Mouse (Mus musculus): ENCODE results near the gene Fgfr2.

GRCm38 (mm10) chr7:132416866-132417265 lies 706.3 kb downstream of the Fgfr2 start:
- no peak for TF ChIP-seq POLR2A (IDR thresholded peaks at IDR 0.05; ENCODE audit: borderline replicate concordance, extremely low read depth, insufficient read depth, insufficient read length, poor library complexity, severe bottlenecking)
- TF ChIP-seq CTCF (IDR thresholded peaks at IDR 0.05; ENCODE audit: borderline replicate concordance, extremely low read depth, insufficient read depth, insufficient read length), result no peak

Measured in brain, embryonic 14.5 days (tissue).